Mouse (Mus musculus) monocyte, adult 2 months (primary cell): ENCODE data around the gene Plp2.
"Not testable (repeated sequence)": the region's sequence is repeated elsewhere in the genome, so short reads cannot be mapped to it uniquely, and the experiment has no call there.

Experiments used
- DNase-seq, 2 experiments: peaks; one replicate each; pipeline ENCODE4 v3.0.0; 2022; ENCODE audit warnings: low spot score in 2 of 2, low read depth in 1 of 2

Gene Plp2

GRCm38 (mm10) chrX:7670921-7671623 lies at the start of gene Plp2:
Gene Plp2, minus strand, starts transcription at chrX:7671390.
- no peak for DNase-seq

DNA sequence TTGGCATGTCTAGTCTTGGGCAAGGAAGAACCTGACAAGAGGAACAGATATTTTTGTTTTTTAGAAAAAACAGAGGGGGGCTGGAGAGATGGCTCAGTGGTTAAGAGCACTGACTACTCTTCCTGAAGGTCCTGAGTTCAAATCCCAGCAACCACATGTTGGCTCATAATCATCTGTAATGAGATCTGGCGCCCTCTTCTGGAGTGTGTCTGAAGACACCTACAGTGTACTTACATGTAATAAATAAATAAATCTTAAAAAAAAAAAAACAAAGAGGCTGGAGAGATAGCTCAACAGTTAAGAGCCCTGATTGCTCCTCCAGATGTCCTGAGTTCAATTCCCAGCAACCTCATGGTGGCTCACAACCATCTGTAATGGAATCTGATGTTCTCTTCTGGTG lies 44.9 kb upstream of the Plp2 start:
- DNase-seq: not testable (repeated sequence)

DNA sequence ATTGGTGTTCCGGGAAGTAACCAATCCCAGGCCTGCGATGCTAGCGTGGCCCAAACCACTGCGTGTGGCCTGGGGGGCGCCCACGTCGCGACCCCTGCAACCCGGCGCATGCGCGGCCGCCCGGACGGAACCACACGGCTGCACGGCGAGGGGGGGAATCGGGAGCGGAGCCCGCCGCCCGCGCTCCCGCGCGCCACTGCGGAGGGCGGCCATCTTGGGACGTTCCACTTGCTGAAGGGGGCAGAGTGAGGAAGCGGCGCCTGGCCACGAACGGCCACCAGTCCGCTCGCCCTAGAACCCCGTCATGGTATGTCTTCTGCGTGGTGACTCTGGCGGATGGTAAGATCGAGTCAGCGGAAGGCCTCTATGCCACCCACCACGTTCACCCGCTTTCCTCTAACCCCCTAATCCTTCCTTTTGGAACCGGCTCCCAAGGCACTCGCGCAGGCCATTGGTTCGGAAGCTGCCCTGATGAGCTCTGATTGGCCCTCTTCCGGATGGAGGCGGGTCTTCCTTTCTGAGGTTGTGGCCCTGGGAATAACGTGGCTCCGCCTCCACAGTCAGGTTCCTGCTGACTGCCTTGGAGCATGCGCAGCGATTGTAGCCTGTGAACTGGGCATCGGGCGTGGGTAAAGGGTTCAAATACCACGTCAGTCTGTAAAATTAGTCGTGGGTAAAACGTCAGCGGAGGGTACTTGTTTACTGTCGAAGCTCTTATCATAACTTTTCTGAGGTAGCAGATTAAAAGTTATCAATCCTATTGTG lies 43.1 kb upstream of the Plp2 start, which contains the start of gene Wdr45:
Wdr45 (plus strand) TSS at position 199 of the 765 bp plus-strand sequence.
- DNase-seq: peak; percentile 78 to 81

DNA sequence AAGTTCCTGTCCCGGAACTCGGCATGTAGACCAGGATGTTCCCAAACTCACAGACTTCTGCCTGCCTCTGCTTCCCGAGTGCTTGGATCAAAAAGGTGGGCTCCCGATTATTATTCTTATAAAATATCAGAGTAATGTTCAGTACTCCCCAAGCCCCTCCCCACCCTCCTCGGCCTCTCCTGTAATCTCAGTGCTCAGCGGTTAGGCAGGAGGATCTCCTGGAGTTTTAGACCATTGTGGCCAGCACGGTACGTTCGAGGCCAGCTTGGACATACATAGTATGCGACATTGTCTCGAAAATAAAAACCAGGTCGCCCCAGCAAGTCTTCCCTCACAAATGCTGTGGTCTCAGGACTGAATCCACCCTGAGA lies 42.6 kb upstream of the Plp2 start:
- DNase-seq: not testable (repeated sequence)

DNA sequence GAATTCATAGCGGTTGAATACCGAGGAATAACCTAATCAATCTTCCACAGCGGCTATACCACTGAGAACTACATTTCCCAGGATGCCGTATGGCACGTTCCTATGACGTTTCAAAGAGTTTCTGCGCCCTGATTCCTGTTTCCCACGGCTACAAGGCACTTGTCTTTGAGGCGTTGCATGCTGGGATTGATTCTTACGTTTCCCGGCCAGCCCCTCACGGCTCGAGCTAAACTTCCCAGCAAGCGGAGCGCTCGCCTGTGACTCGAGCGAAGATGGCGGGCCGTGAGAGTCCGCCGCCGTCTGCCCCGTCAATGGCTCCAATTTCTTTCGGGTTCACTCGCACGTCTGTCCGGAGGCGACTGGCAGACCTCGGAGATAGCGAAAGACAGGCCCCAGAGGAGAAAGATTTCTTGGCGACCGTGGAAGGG lies 25.8 kb upstream of the Plp2 start, which contains the start of gene Gpkow:
Gpkow (plus strand) TSS at position 178 of the 428 bp plus-strand sequence.
- peak; percentile 39 to 69 for DNase-seq

DNA sequence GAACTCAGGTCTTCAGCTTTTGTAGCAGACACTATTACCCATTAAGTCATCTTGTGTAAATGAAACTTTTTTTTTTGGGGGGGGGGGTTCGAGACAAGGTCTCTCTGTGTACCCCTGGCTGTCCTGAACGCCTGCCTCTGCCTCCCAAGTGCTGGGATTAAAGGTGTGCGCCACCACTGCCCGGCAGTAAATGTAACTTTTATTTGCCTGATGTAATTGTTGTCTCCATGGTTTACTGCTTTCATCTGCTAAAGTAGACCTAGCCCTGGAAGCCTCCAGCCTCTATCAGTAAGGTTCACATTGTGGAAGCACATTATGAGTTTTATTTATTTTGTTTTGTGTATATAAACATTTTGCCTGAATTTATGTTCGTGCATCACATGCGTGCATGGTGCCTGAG lies 25.3 kb upstream of the Plp2 start:
- DNase-seq: no peak

DNA sequence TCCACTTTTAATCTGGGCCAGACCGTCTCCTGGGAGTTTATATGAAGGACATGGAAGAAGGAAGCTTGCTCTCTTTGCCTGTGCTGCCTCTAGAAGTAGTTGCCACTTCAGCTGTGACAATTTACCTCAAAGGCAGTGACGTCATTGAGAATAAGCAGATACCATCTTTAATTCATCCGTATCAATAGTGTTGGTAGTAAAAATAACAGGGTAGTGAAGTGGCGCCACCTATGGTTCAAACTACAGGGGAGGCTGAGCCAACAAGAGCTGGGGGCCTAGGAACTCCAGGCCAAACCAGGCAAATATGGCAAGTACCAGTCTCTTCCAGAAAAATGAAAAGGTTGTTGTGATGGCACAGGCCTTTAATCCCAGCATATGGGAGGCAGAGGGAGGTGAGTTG lies 21.7 kb upstream of the Plp2 start:
- no peak for DNase-seq

- DNase-seq: no peak
These were observed 19.3 kb upstream of the Plp2 start for GRCm38 (mm10) chrX:7690486-7690885.

GRCm38 (mm10) chrX:7688321-7688720 lies 17.1 kb upstream of the Plp2 start:
- DNase-seq: no peak

- no peak for DNase-seq
These were observed 9.7 kb upstream of the Plp2 start, which contains the start of gene Magix for GRCm38 (mm10) chrX:7680864-7681263. Gene Magix, minus strand, starts transcription at chrX:7681251.

- no peak for DNase-seq
These were observed 8.8 kb upstream of the Plp2 start for GRCm38 (mm10) chrX:7680057-7680412.

GRCm38 (mm10) chrX:7679405-7680056 lies 8.3 kb upstream of the Plp2 start:
- peak; percentile 48 to 73 for DNase-seq

- DNase-seq: no peak
These were observed 7.8 kb upstream of the Plp2 start for GRCm38 (mm10) chrX:7678986-7679385.

- DNase-seq: no peak
These were observed 3.8 kb upstream of the Plp2 start for GRCm38 (mm10) chrX:7675001-7675380.

GRCm38 (mm10) chrX:7674284-7675000 lies 3.3 kb upstream of the Plp2 start:
- no peak for DNase-seq

GRCm38 (mm10) chrX:7673578-7674281 lies 2.5 kb upstream of the Plp2 start:
- no peak for DNase-seq

DNA sequence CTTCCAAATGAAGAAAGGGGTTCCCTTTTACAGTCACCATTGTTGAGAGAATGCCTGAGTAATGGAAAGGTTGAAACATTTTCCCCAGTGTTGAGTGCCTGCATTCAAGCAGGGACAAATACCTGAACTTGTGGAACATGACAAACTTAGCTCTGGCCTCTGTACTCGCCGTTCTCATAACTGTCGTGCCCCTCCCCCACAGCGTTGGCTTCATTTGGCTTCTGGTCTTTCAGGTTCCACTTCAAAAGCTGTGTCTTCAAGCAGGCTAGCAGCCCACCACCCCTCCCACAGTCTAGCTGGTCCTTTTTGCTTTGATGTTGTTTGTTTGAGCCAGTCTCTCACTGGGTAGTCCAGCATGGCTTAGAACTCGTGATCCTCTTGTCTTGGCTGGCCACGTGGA lies 1.5 kb upstream of the Plp2 start:
- no peak for DNase-seq

- DNase-seq: no peak
These were observed 754 bp downstream of the Plp2 start for GRCm38 (mm10) chrX:7670390-7670881.

DNA sequence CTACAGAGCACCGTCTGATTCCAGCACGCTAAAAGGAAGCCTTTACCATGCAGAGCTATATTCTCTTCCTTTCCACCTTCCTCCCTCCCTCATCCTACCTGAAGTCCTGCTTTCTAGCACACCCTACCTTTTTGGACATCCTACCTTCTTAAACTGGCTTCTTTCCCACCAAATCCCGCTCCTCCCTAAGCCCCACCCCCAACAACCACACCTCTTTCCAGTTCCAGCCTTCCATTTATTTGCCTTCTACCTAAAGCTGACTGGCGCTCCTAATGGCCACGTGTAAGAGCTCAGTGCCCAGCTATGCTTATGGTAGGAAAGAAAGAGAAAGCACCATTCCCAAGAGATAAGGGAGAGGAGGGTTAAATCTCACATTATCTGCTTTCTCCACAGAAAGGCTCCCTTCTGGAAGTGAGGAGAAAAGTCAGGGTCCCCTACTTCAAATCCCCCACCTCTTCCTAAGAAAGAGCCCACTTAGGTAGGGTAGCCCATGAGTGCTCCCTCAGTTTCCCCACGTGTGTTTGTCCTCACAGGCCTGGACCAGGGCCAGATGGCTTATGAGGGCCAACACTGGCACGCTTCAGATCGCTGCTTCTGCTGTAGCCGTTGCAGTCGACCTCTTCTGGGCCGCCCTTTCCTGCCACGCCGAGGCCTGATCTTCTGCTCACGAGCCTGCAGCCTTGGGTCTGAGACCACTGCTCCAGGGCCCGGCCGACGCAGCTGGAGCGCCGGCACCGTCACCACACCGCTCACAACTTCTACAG lies 5.3 kb downstream of the Plp2 start:
- no peak for DNase-seq

- DNase-seq: no peak
These were observed 6.4 kb downstream of the Plp2 start for GRCm38 (mm10) chrX:7664791-7665190.
